Mouse (Mus musculus) c-Kit-positive CD71-positive TER-119-negative erythroid progenitor cells, embryonic 14.5 days (primary cell): ENCODE measurements around the gene Gm9817.

ENCODE experiments used
- DNase-seq: peaks from one replicate; pipeline ENCODE4 v3.0.0-alpha.2; 2013; ENCODE audit warnings: low read depth

Gene Gm9817

GRCm38 (mm10) chr13:45092816-45093215 is 14.3 kb downstream of the Gm9817 start:
- no peak for DNase-seq

- DNase-seq, result no peak
These were observed 16.5 kb downstream of the Gm9817 start for GRCm38 (mm10) chr13:45095028-45095427.

- DNase-seq, result no peak
These were observed 21.2 kb downstream of the Gm9817 start for GRCm38 (mm10) chr13:45099582-45100229.

- no peak for DNase-seq
These were observed 28.0 kb downstream of the Gm9817 start for GRCm38 (mm10) chr13:45106480-45106879.

GRCm38 (mm10) chr13:45108851-45109390 is 30.4 kb downstream of the Gm9817 start:
- DNase-seq, result no peak

GRCm38 (mm10) chr13:45118375-45118774 is 39.9 kb downstream of the Gm9817 start:
- DNase-seq, result no peak

- no peak for DNase-seq
These were observed 40.3 kb downstream of the Gm9817 start for GRCm38 (mm10) chr13:45118822-45119221.
